Mouse (Mus musculus): ENCODE results near the gene Bst2.

GRCm38 (mm10) chr8:71568941-71569340 lies 31.7 kb upstream of the Bst2 start:
- TF ChIP-seq CTCF (IDR thresholded peaks at IDR 0.05; ENCODE audit: borderline replicate concordance, control insufficient read depth, extremely low read depth, insufficient read depth, low read length, poor library complexity): no peak
- TF ChIP-seq POLR2A (IDR thresholded peaks at IDR 0.05; ENCODE audit: control insufficient read depth, extremely low read depth, insufficient read depth, low read length, poor library complexity): no peak

Data from thymus, adult 2 months (tissue).